Mouse (Mus musculus): ENCODE measurements around the gene Prcd.

- no peak for TF ChIP-seq CTCF (conservative IDR thresholded peaks at IDR 0.05 in 1 of 2, IDR thresholded peaks at IDR 0.05 in 1 of 2; ENCODE audit: low read depth in 2 of 2, low read length in 2 of 2)
- no peak for TF ChIP-seq E2F4 (IDR thresholded peaks at IDR 0.05; ENCODE audit: insufficient replicate concordance, low read depth, low read length)
- no peak for TF ChIP-seq TBP (conservative IDR thresholded peaks at IDR 0.05; ENCODE audit: low read depth, low read length)
- no peak for TF ChIP-seq USF1 (IDR thresholded peaks at IDR 0.05; ENCODE audit: low read depth, low read length)
- TF ChIP-seq POLR2A (IDR thresholded peaks at IDR 0.05; ENCODE audit: low read depth, low read length) = no peak; the same call in 1 of the 2 replicates
- no peak for TF ChIP-seq POLR2AphosphoS2 (IDR thresholded peaks at IDR 0.05; ENCODE audit: low read depth, low read length)
These were observed 21.5 kb downstream of the Prcd start for GRCm38 (mm10) chr11:116674616-116675379.
